Mouse (Mus musculus) embryonic stem cell, embryonic (primary cell): ENCODE results near the gene Tmem115.

Experiments used
- CTCF ChIA-PET, 4 experiments: fragments of 300-600 bp in 2 of 4; fragments of 350-600 bp in 2 of 4; sonication (Branson Sonifier 250); formaldehyde crosslinking; loops; one replicate each; lab custom pipeline; 2022; ENCODE audit warnings: inconsistent platforms in 2 of 4; lab: Charles Lee
- POLR2A ChIA-PET, 4 experiments: fragments of 300-600 bp in 2 of 4; fragments of 350-600 bp in 2 of 4; sonication (Branson Sonifier 250); formaldehyde crosslinking; loops; one replicate each; lab custom pipeline; 2022; ENCODE audit warnings: antibody characterized with exemption in 4 of 4, inconsistent platforms in 1 of 4; lab: Charles Lee

Tmem115 gene

DNA sequence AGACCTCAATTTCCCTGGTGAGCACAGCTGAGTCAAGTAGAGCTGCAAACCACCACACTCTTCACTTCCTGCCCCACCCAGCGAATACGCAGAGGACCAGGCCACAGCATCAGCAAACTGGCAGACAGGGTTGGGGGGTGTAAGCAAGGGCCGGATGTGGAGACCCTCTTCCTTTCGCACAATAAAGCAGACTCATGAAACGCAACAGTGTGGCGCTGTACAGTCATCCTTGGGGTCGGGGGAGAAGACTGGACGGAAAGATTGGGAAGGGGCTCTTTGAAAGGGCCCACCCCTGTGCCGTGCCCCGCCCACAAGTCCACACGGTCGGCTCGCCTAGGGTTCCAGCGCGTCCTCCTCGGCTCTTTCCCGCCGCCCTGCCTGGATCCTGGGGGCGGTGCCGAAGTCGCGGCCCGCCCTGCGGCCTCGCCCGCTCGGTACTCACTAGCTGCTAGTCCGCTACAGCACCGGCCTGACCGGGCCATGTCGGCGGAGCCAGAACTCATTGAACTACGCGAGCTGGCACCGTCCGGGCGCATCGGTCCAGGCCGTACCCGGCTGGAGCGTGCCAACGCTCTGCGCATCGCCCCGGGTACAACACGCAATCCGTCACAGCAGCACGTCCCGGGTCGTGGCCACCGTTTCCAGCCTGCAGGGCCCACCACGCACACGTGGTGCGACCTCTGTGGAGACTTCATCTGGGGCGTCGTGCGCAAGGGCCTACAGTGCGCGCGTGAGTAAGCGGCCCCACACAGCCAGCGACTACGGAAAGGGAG is 17.6 kb downstream of the Tmem115 start, which contains the start of gene Rassf1:
Gene Rassf1 (plus strand): TSS at position 439 of the 773 bp plus-strand sequence.
- POLR2A ChIA-PET: interaction anchor here in 3 of 4 experiments (0.7 to 8.8 kb wide), 24 partner anchors 8 to 79 kb away, joined by 3 to 129 read pairs (median 4); partner anchors contain the start of genes Cyb561d2 (in 3 of the 3), Hyal1 (in 3 of the 3), Nprl2 (in 3 of the 3) and Tusc2 (in 3 of the 3)

GRCm38 (mm10) chr9:107551890-107552355 is 18.2 kb downstream of the Tmem115 start:
- CTCF ChIA-PET: interaction anchor here in 2 of 4 experiments (1.1 to 1.9 kb wide), 2 partner anchors 17 to 61 kb away, joined by 3 to 5 read pairs; no protein-coding TSS in a partner anchor

More for the DNA sequence above, 17.6 kb downstream of the Tmem115 start, which contains the start of gene Rassf1:
- CTCF ChIA-PET: interaction anchor here in 3 of 4 experiments (0.6 to 1.9 kb wide), 11 partner anchors 10 to 177 kb away, joined by 3 to 6 read pairs (median 3); partner anchors contain the start of genes Cyb561d2 (in 1 of the 3), Hyal1 (in 1 of the 3), Nprl2 (in 1 of the 3) and Tmem115 (in 1 of the 3)

GRCm38 (mm10) chr9:107552690-107553393 is 19.1 kb downstream of the Tmem115 start:
- CTCF ChIA-PET: interaction anchor here in 1 of 4 experiments (1.4 kb wide), 1 partner anchor 10 kb away, joined by 7 read pairs; the partner anchor contains the start of gene Tusc2

More at GRCm38 (mm10) chr9:107551890-107552355, 18.2 kb downstream of the Tmem115 start:
- POLR2A ChIA-PET: interaction anchor here in 2 of 4 experiments (0.9 to 8.8 kb wide), 11 partner anchors 10 to 79 kb away, joined by 3 to 129 read pairs (median 8); partner anchors contain the start of genes Cyb561d2 (in 2 of the 2), Hyal1 (in 2 of the 2), Hyal2 (in 2 of the 2) and Nprl2 (in 2 of the 2)

GRCm38 (mm10) chr9:107553541-107554318 is 20.0 kb downstream of the Tmem115 start:
- POLR2A ChIA-PET: interaction anchor here (0.6 to 8.8 kb wide), 45 partner anchors 9 to 752 kb away, joined by 3 to 129 read pairs (median 6); partner anchors contain the start of genes Tusc2 (in 4 of the 4), Cyb561d2 (in 3 of the 4), Hyal1 (in 3 of the 4) and Hyal2 (in 3 of the 4)
- CTCF ChIA-PET: interaction anchor here in 3 of 4 experiments (0.7 to 1.8 kb wide), 18 partner anchors 8 to 500 kb away, joined by 3 to 14 read pairs (median 3); partner anchors contain the start of genes Tusc2 (in 2 of the 3), Amigo3 (in 1 of the 3), Cyb561d2 (in 1 of the 3) and Hyal1 (in 1 of the 3)

More at GRCm38 (mm10) chr9:107552690-107553393, 19.1 kb downstream of the Tmem115 start:
- POLR2A ChIA-PET: interaction anchor here in 3 of 4 experiments (1.0 to 8.8 kb wide), 12 partner anchors 10 to 78 kb away, joined by 3 to 129 read pairs (median 18); partner anchors contain the start of genes Cyb561d2 (in 3 of the 3), Nprl2 (in 3 of the 3), Hyal1 (in 2 of the 3) and Hyal2 (in 2 of the 3)

- ChIA-PET POLR2A (interaction anchor here (0.6 to 8.8 kb wide), 56 partner anchors 9 to 756 kb away, joined by 3 to 129 read pairs (median 5); partner anchors contain the start of genes Tusc2 (in 4 of the 4), Cyb561d2 (in 3 of the 4), Hyal1 (in 3 of the 4) and Hyal2 (in 3 of the 4)), CTCF (interaction anchor here in 3 of 4 experiments (0.5 to 1.8 kb wide), 21 partner anchors 9 to 1736 kb away, joined by 3 to 14 read pairs (median 3); partner anchors contain the start of genes Tusc2 (in 2 of the 3), Amigo3 (in 1 of the 3), Cyb561d2 (in 1 of the 3) and Hyal1 (in 1 of the 3))
Measured at GRCm38 (mm10) chr9:107554319-107554825, 20.6 kb downstream of the Tmem115 start.

DNA sequence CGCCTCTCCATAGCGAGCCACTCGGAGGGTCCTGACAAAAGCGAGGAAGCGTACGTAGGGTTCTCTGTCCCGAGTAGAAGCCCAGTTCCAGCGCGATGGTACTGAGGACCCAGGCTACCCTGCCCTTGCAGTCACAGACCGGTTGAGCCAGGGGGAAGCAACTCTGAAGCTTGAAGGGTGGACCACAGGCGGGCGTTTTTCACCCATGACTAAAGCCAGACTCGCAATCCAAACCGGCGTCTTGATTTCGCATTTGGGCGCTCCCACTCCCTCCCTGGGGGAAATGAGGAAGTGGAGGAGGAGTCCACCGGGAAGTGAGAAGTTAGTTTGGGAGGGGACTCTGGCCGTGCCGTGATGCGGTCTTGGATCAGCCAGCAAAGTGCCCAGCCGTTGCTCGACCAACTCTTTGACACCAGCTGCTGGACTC is 21.3 kb downstream of the Tmem115 start:
- CTCF ChIA-PET: interaction anchor here in 3 of 4 experiments (0.5 to 1.8 kb wide), 17 partner anchors 8 to 1737 kb away, joined by 3 to 14 read pairs (median 3); partner anchors contain the start of genes Cyb561d2 (in 1 of the 3), Hyal1 (in 1 of the 3), Hyal2 (in 1 of the 3) and Nprl2 (in 1 of the 3)
- POLR2A ChIA-PET: interaction anchor here (0.6 to 8.8 kb wide), 50 partner anchors 9 to 756 kb away, joined by 3 to 129 read pairs (median 6); partner anchors contain the start of genes Cyb561d2 (in 3 of the 4), Hyal1 (in 3 of the 4), Hyal2 (in 3 of the 4) and Hyal3 (in 3 of the 4)

DNA sequence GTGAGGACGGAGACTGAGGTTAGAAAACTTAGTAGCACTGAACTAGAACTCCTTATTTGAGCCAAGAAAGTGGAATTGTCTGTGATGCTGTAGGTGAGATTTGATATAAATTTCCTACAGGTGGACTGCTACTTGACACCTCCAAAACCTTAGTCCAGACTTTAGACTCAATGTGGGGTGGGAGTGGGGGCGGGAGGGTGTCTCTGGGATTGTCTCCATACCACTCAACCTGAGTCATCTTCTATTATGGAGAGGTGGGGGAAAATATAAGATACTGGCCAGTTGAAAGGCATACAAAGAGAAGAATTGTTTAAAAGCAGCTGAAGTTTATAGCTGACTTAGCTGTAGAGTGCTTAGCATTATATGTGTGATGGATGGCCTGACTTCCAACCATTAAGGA is 22.0 kb downstream of the Tmem115 start:
- CTCF ChIA-PET: interaction anchor here in 2 of 4 experiments (0.6 to 1.8 kb wide), 4 partner anchors 10 to 22 kb away, joined by 3 to 14 read pairs (median 4); partner anchors contain the start of genes Hyal2 (in 1 of the 2) and Tmem115 (in 1 of the 2)
- POLR2A ChIA-PET: interaction anchor here (0.7 to 8.8 kb wide), 21 partner anchors 8 to 268 kb away, joined by 3 to 129 read pairs (median 7); partner anchors contain the start of genes Hyal2 (in 3 of the 4), Tusc2 (in 3 of the 4), Cyb561d2 (in 2 of the 4) and Hyal3 (in 2 of the 4)

DNA sequence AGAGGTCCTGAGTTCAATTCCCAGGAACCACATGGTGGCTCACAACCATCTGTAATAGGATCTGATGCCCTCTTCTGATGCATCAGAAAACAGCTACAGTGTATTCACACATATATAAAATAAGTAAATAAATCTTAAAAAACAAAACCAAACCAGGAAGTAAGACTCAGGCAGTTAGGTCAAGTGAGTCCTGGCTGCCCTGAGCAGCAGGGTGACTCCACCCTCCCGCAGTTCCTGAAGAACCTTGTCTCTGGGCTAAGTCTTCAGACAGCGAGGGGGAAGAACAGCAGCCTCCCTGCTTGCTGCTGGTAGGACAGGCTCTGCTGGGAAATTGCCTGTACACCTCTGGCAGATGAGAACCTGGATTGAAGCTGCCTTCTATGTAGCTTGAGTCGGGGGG is 22.6 kb downstream of the Tmem115 start:
- CTCF ChIA-PET: interaction anchor here in 2 of 4 experiments (0.6 to 1.1 kb wide), 2 partner anchors 22 to 182 kb away, joined by 3 read pairs; partner anchors contain the start of gene Tmem115 (in 1 of the 2)
- POLR2A ChIA-PET: interaction anchor here (0.6 to 8.8 kb wide), 16 partner anchors 10 to 208 kb away, joined by 3 to 129 read pairs (median 6); partner anchors contain the start of genes Hyal2 (in 3 of the 4), Cyb561d2 (in 2 of the 4), Hyal1 (in 2 of the 4) and Hyal3 (in 2 of the 4)

DNA sequence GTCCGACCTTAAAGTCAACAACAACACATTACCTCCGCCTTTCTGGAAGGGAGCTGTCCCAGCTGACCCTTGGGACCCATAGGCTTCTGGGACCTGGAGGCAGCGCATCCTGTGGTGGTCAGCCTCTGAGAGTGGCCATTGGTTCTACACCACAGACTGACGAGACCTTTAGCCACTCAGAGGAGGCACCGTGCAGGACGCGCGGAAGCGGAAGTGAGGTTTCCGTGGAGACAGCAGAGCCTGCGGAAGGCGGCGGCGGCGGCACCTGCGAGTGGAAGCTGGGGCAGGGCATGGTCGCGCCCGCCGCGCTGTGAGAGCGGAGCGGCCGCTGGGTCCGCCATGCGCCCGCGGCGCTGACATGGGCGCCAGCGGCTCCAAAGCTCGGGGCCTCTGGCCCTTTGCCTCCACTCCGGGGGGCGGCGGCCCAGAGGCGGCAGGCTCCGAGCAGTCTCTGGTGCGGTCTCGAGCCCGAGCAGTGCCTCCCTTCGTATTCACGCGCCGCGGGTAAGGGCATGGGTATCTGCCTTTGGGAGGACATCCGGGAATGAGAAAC is 29.4 kb downstream of the Tmem115 start, which contains the start of gene Tusc2:
Gene Tusc2 (plus strand): TSS at position 227 of the 553 bp plus-strand sequence.
- ChIA-PET POLR2A (interaction anchor here (0.6 to 29.0 kb wide), 47 partner anchors 8 to 1087 kb away, joined by 3 to 450 read pairs (median 4); partner anchors contain the start of genes Hyal1 (in 3 of the 4), 6430571L13Rik (in 2 of the 4), Cyb561d2 (in 2 of the 4) and Gnai2 (in 2 of the 4)), CTCF (interaction anchor here (0.5 to 1.6 kb wide), 19 partner anchors 9 to 920 kb away, joined by 3 to 7 read pairs (median 3); partner anchors contain the start of genes 6430571L13Rik (in 1 of the 4) and Zmynd10 (in 1 of the 4))

- ChIA-PET CTCF (interaction anchor here (0.6 to 2.1 kb wide), 17 partner anchors 9 to 755 kb away, joined by 3 to 12 read pairs (median 3); partner anchors contain the start of genes Ifrd2 (in 2 of the 4), Rassf1 (in 2 of the 4), Hyal1 (in 1 of the 4) and Rbm6 (in 1 of the 4)), POLR2A (interaction anchor here in 3 of 4 experiments (0.8 to 29.0 kb wide), 12 partner anchors 9 to 65 kb away, joined by 3 to 450 read pairs (median 4); partner anchors contain the start of genes Rassf1 (in 2 of the 3), Hyal1 (in 1 of the 3), Hyal3 (in 1 of the 3) and Ifrd2 (in 1 of the 3))
Measured at GRCm38 (mm10) chr9:107565556-107565955, 31.8 kb downstream of the Tmem115 start.

DNA sequence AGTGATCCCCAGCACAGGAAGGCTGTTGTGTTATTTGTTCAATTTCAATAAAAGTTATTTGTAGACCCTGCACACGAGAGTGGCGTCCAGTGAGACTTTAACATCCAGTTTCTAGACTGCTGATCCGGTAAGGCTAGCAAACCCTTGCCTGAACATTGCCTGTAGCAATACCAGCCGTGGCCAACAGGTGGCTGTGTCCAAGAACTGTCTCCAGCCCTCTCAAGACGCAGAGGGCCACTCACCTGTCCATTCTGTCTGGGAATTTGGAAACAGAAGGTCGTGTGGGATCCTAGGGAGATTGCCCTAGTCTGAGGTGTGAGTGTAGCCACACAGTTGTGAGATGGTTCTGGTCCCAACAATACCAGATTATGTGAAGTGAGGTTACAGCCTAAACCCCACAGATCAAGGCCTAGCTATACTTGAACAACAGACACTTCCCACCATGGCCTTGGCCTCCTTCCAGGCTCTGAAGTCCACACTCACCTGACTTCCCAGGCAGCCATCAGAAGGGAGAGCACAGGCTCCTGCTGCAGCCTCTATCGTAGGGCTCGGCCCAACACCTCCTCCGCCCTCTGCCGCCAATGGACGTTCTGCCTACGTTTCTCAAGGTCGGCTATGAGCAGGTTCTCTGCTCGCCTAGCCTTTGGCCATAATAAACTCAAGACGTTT is 32.4 kb downstream of the Tmem115 start:
- POLR2A ChIA-PET: interaction anchor here (0.8 to 29.0 kb wide), 20 partner anchors 8 to 74 kb away, joined by 3 to 450 read pairs (median 4); partner anchors contain the start of genes Hyal1 (in 2 of the 4), Rassf1 (in 2 of the 4), Gnai2 (in 1 of the 4) and Hyal3 (in 1 of the 4)
- CTCF ChIA-PET: interaction anchor here (0.6 to 2.1 kb wide), 19 partner anchors 8 to 754 kb away, joined by 3 to 12 read pairs (median 3); partner anchors contain the start of genes Ifrd2 (in 2 of the 4), Rassf1 (in 2 of the 4), Hyal1 (in 1 of the 4) and Rbm6 (in 1 of the 4)

DNA sequence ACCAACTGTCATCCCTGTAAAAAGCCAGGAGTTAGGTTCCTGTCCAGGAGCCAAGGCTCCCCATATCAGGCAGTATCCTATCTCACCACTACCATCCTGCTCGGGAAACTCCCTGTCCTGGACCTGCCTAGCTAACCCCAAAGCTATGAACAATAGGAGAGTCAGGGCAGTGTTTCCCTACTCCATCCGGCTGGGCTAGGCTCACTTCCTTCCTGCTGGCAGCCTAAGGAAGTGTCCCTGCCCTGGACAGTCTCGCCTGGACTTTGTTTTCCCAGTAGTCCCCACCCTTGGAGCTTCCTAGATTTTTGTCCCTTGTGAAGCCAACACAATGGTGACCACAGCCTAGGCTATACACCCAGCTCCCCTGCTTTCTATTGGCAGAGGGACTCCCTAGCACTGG is 33.1 kb downstream of the Tmem115 start:
- POLR2A ChIA-PET: interaction anchor here (0.8 to 29.0 kb wide), 18 partner anchors 8 to 74 kb away, joined by 3 to 450 read pairs (median 4); partner anchors contain the start of genes Hyal1 (in 2 of the 4), Hyal3 (in 2 of the 4), Rassf1 (in 2 of the 4) and Gnai2 (in 1 of the 4)
- CTCF ChIA-PET: interaction anchor here in 3 of 4 experiments (0.8 to 2.6 kb wide), 12 partner anchors 8 to 79 kb away, joined by 3 to 14 read pairs (median 4); partner anchors contain the start of genes Ifrd2 (in 2 of the 3) and Hyal1 (in 1 of the 3)
